Mouse (Mus musculus) hindbrain, embryonic 16.5 days (tissue): ENCODE data around the gene Slc15a1. TPM values are rescaled to one million over a fixed set of nuclear protein-coding genes. Genes with fewer than 3 reads are reported as not detected.

ENCODE experiments used
- ATAC-seq: fragments of 200-750 bp; cut with Nextera tagmentation; 2 replicates; pipeline ENCODE4 v1.8.0; 2017; ENCODE audit warnings: moderate TSS enrichment, moderate library complexity
- H3K27ac ChIP-seq: fragments of 300-500 bp; sonication (generic); 2 replicates; pipeline ENCODE4 v1.5.1; 2014; ENCODE audit warnings: low read depth, mild to moderate bottlenecking, control low read depth, low read length, moderate library complexity
- H3K27me3 ChIP-seq: fragments of 300-500 bp; sonication (generic); replicated peaks from 2 replicates; pipeline ENCODE4 v1.6.1; 2014; ENCODE audit warnings: low read length; ENCODE audit not compliant: control insufficient read depth, insufficient read depth
- H3K36me3 ChIP-seq: fragments of 300-500 bp; sonication (generic); 2 replicates; pipeline ENCODE4 v1.6.1; 2014; ENCODE audit warnings: mild to moderate bottlenecking, low read length, moderate library complexity, mixed read lengths; ENCODE audit not compliant: control insufficient read depth, insufficient read depth
- H3K4me1 ChIP-seq: fragments of 300-500 bp; sonication (generic); 2 replicates; pipeline ENCODE4 v1.6.1; 2014; ENCODE audit warnings: low read depth, low read length; ENCODE audit not compliant: control insufficient read depth, insufficient read depth
- H3K4me2 ChIP-seq: fragments of 300-500 bp; sonication (generic); 2 replicates; pipeline ENCODE4 v1.6.1; 2014; ENCODE audit warnings: mild to moderate bottlenecking, low read length, control low read depth, moderate library complexity
- H3K4me3 ChIP-seq: fragments of 300-500 bp; sonication (generic); 2 replicates; pipeline ENCODE4 v1.5.1; 2014; ENCODE audit warnings: mild to moderate bottlenecking, low read length, control low read depth, moderate library complexity
- H3K9ac ChIP-seq: fragments of 300-500 bp; sonication (generic); 2 replicates; pipeline ENCODE4 v1.6.1; 2014; ENCODE audit warnings: low read depth, mild to moderate bottlenecking, control low read depth, low read length, moderate library complexity
- H3K9me3 ChIP-seq: fragments of 300-500 bp; sonication (generic); 2 replicates; pipeline ENCODE4 v1.6.1; 2014; ENCODE audit warnings: mild to moderate bottlenecking, low read length, moderate library complexity; ENCODE audit not compliant: control insufficient read depth
- WGBS: fragments of 180-500 bp; shearing (Covaris S2); extraction: QIAGEN DNeasy Blood & Tissue Kit; methylation state at CpG from one replicate; pipeline ENCODE4 v1.1.7; 2014; 5-methylcytosine and 5-hydroxymethylcytosine counted together
- polyA plus RNA-seq: library from polyadenylated mRNA; unstranded; fragments of >200 nt; fragmentation: Nextera tagmentation; extraction: Ambion mirVana; gene quantifications from 2 replicates; pipeline ENCODE4 v1.2.1, GENCODE M21; 2015

The Slc15a1 gene
- polyA plus RNA-seq, 1 experiment from 2014 or later: 0.09 TPM

DNA sequence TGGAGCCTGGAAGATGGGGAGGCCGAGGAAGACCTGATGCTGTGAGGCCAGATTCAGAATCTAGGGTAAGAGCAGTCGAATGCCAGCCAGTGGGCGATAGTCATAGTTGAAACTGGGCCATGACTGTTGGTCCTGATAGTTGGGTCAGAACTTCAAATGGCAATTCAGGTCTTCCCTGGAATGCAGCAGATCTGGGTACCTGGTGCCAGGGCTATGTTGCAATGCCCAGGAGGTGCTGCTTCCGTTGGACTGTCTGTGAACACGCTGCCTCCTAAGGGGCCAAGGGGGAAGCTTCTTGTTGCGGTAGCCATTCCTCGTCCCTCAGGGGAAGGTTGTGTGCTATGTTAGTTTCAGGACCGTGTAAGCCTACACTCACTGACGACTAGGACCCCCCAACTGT, 25.8 kb upstream of the Slc15a1 start:
- no peaks in the 10 kb centered on the region for H3K27me3 ChIP-seq
- no peak overlapping the region for H3K9ac ChIP-seq
- no peak for ATAC-seq
- H3K9me3 ChIP-seq: peaks cover 2% of the 10 kb centered on the region; the same call in 1 of the 2 replicates
- H3K4me3 ChIP-seq: no peak overlapping the region
- H3K4me1 ChIP-seq: no peaks in the 10 kb centered on the region
- no peak overlapping the region for H3K4me2 ChIP-seq
- no peaks in the 10 kb centered on the region for H3K36me3 ChIP-seq
- H3K27ac ChIP-seq: no peak overlapping the region
- WGBS: 87% methylated on average over 9 of the region's 9 CpGs

DNA sequence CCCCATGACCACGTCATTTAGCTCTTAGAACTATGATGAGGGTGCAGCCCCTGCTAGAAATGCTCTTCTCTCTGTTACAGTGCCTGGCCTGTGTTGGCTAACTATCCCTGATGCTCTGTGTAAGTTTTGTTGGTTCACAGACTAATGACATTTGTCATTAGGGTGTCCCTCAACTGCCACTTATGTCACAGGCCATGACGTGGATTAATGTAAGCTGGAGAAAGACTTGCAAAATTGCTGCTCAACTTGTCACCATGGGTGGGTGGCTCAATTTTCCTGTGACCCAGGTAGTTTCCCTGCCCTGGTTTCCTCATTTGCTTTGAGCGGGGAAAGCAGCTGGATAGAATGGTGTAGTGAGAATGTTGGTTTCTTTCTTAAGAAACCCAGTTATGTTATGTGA, 22.8 kb upstream of the Slc15a1 start:
- no peaks in the 10 kb centered on the region for H3K4me1 ChIP-seq
- H3K9ac ChIP-seq: no peak overlapping the region
- WGBS: 90% methylated on average over 3 of the region's 3 CpGs
- no peak overlapping the region for H3K4me2 ChIP-seq
- no peak overlapping the region for H3K27ac ChIP-seq
- H3K4me3 ChIP-seq: no peak overlapping the region
- no peak for ATAC-seq
- peaks cover 2% of the 10 kb centered on the region; the same call in 1 of the 2 replicates for H3K9me3 ChIP-seq
- H3K36me3 ChIP-seq: no peaks in the 10 kb centered on the region
- no peaks in the 10 kb centered on the region for H3K27me3 ChIP-seq

DNA sequence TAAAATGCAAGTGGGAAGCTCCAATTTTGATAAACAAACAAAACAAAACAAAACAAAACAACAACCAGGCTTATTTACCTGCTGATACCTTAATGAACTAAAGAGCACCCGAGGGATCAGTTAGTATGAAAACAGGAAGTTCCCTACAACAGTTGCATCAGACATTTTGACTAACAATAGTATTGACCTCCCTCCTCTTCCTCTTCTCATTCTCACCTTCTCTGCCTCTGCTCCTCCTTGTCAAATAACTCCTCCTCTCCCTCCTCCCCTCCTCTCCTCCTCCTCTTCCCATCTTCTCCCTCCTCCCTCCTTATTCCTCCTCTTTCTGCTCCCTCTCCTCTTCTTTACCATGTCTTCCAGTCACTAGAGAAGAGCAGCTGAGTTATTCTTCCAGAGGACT, 22.1 kb upstream of the Slc15a1 start:
- Histone ChIP-seq H3K9me3 (peaks cover 2% of the 10 kb centered on the region; the same call in 1 of the 2 replicates), H3K4me2 (no peak overlapping the region), H3K4me1 (no peaks in the 10 kb centered on the region), H3K36me3 (no peaks in the 10 kb centered on the region), H3K4me3 (no peak overlapping the region), H3K27ac (no peak overlapping the region), H3K9ac (no peak overlapping the region), H3K27me3 (no peaks in the 10 kb centered on the region)
- ATAC-seq: no peak
- 87% methylated on average over 1 of the region's 1 CpGs for WGBS

DNA sequence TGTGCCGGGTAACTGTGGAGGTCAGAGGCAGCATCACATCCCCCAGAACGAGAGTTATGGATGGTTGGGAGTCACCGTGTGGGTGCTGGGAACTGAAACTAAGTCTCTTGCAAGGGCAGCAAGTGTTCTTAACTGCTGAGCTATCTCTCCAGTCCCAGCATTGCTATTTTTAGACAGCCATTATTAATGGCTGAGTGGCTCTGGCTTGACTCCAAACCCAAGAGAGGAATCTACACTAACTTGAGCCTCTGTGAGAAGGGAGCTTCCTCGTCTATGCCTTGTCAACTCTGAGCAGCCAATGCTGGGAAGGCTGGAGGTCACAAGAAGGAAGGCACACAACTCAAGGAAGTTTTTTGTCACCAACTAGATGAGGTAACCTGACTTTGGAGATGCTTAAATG, 16.7 kb upstream of the Slc15a1 start:
- Histone ChIP-seq H3K9me3 (no peaks in the 10 kb centered on the region), H3K27ac (no peak overlapping the region), H3K27me3 (no peaks in the 10 kb centered on the region), H3K4me3 (no peak overlapping the region), H3K9ac (no peak overlapping the region), H3K36me3 (no peaks in the 10 kb centered on the region), H3K4me2 (no peak overlapping the region), H3K4me1 (no peaks in the 10 kb centered on the region)
- ATAC-seq: no peak
- WGBS: 77% methylated on average over 4 of the region's 4 CpGs

DNA sequence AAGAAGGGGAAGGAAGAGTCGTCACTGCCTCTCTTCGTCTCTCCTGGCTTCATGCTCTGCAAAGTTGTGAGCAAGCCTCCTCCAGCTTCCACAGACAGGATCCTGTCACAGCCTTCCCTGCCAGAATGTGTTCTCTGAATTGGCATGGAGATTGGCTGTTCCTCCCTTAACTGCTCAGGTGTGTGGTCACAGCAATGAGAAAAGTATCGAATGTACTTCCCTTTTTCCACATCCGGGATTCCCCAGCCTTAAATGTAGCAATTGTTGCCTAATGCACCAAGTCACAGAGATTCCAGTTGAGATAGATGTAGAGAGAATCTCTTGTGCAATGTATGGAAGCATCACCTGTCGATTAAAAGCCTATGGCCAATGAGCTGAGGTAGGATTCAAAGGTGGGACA, 11.8 kb upstream of the Slc15a1 start:
- H3K9ac ChIP-seq: no peak overlapping the region
- H3K4me3 ChIP-seq: no peak overlapping the region
- 92% methylated on average over 5 of the region's 5 CpGs for WGBS
- H3K4me2 ChIP-seq: no peak overlapping the region
- H3K36me3 ChIP-seq: no peaks in the 10 kb centered on the region
- no peaks in the 10 kb centered on the region for H3K27me3 ChIP-seq
- H3K27ac ChIP-seq: no peak overlapping the region
- no peak for ATAC-seq
- H3K4me1 ChIP-seq: no peaks in the 10 kb centered on the region
- no peaks in the 10 kb centered on the region for H3K9me3 ChIP-seq

DNA sequence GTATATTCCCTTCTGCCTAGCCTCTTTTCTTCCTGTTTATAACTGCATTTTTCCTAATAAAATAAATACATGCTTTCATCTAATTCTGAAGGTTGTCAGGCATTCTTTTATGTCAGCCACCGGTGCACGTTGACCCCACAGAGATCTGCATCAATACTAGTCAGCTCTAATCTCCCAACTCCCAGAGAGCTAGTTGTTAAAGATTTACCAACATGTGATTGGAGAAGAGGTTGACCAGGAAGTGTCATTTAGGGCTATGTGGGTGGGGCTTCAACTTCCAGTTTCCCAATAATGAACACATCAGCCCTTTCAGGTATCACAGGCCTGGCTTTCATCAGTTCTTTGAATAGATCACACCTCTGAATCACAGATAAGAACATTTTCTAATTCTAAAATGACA, 3.9 kb upstream of the Slc15a1 start:
- H3K9ac ChIP-seq: no peak overlapping the region
- no peaks in the 10 kb centered on the region for H3K36me3 ChIP-seq
- no peaks in the 10 kb centered on the region for H3K4me1 ChIP-seq
- no peaks in the 10 kb centered on the region for H3K9me3 ChIP-seq
- peaks cover 21% of the 10 kb centered on the region for H3K27me3 ChIP-seq
- H3K4me2 ChIP-seq: no peak overlapping the region
- no peak overlapping the region for H3K27ac ChIP-seq
- 68% methylated on average over 2 of the region's 2 CpGs for WGBS
- no peak for ATAC-seq
- no peak overlapping the region for H3K4me3 ChIP-seq

DNA sequence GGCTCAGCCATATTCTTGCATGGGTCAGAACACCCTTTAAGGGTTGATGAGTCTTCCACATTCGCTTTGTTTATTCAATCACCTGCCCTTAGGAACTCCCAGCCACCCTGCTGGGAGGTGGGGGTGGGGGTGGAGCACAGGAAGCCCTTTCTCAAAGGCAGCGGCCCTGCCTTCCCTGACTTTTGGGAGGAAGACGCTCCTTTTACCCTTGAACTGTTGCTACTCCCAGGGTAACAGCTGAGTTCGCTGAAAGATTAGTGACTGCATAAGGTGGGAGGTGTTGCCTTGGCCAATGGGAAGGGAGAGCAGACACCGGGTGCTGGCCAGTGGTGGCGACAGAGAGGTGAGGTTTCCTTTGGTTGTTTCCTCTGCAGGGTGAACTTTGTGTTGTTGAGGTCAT, 1.3 kb upstream of the Slc15a1 start:
- ATAC-seq: no peak
- 16% methylated on average over 6 of the region's 6 CpGs for WGBS

DNA sequence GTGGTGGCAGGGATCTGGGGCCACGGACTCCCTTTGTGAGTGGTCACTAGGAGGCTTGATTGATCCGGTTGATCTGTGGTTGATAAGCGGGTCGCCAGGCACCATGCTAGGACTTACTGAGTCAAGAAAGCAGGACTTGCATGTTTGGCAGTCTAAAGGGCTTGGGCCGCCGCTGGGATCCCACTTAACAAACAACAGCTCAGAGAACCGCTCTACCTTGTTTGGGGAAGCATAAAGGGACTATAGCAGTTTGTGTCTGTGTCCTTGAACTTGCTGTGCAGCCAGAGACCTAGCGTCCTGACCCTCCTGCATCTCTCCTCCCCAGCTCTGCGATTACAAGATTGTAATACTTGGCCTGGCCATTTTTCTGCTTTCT, 421 bp upstream of the Slc15a1 start:
- no peak overlapping the region for H3K9ac ChIP-seq
- H3K4me2 ChIP-seq: no peak overlapping the region
- 29% methylated on average over 9 of the region's 9 CpGs for WGBS
- no peak for ATAC-seq
- H3K36me3 ChIP-seq: no peaks in the 10 kb centered on the region
- H3K27me3 ChIP-seq: peaks cover 22% of the 10 kb centered on the region
- H3K9me3 ChIP-seq: no peaks in the 10 kb centered on the region
- H3K4me1 ChIP-seq: no peaks in the 10 kb centered on the region
- H3K27ac ChIP-seq: no peak overlapping the region
- H3K4me3 ChIP-seq: no peak overlapping the region

More for the DNA sequence above, 1.3 kb upstream of the Slc15a1 start:
- H3K4me2 ChIP-seq: no peak overlapping the region
- H3K27ac ChIP-seq: no peak overlapping the region
- H3K9me3 ChIP-seq: no peaks in the 10 kb centered on the region
- no peak overlapping the region for H3K4me3 ChIP-seq
- peaks cover 22% of the 10 kb centered on the region for H3K27me3 ChIP-seq
- H3K4me1 ChIP-seq: no peaks in the 10 kb centered on the region
- no peaks in the 10 kb centered on the region for H3K36me3 ChIP-seq
- H3K9ac ChIP-seq: no peak overlapping the region

DNA sequence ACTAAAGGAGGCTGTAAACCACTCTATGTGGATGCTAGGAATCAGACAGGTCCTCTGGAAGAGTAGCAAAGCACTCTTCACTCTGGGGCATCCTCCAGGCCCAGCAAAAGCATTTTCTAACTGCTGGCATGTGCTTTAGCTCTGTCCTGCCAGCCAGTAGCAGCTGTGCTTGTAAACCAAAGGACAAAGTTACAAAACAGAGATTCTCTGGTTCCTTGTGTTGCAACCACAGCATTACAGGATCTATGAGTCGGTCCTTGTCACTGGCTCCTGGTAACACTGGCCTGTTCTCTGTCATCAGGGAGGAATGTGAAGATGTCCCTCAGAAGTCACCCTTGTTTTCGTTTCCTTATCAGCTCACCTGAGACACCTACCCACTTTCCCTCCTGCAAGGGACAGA, 4.5 kb downstream of the Slc15a1 start:
- 78% methylated on average over 2 of the region's 2 CpGs for WGBS
- H3K27ac ChIP-seq: no peak overlapping the region

DNA sequence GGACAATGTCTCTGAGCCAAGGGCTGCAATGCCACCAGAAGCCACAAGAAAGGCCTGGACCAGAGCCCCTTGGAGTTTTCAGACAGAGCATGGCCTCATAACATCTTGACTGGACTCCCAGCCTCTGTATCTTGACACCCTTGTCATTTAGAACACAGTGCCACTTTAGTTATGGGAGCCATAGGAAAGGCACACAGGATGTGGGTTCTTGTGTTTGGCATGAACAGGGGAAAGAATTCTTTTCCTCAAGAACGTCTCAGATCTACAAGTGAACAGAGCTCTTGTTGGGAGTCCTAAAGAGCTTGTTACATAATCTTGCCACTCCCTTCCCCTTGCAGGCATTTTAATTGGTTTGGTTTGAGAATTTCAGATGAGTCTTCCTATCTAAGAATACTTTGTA, 5.3 kb downstream of the Slc15a1 start:
- no peak overlapping the region for H3K4me3 ChIP-seq
- H3K27me3 ChIP-seq: peaks cover 8% of the 10 kb centered on the region
- no peaks in the 10 kb centered on the region for H3K36me3 ChIP-seq
- no peaks in the 10 kb centered on the region for H3K4me1 ChIP-seq
- WGBS: 64% methylated on average over 1 of the region's 1 CpGs
- H3K4me2 ChIP-seq: no peak overlapping the region
- H3K9me3 ChIP-seq: no peaks in the 10 kb centered on the region
- H3K9ac ChIP-seq: no peak overlapping the region
- H3K27ac ChIP-seq: no peak overlapping the region
- ATAC-seq: no peak

More for the DNA sequence above, 4.5 kb downstream of the Slc15a1 start:
- peaks cover 14% of the 10 kb centered on the region for H3K27me3 ChIP-seq
- H3K36me3 ChIP-seq: no peaks in the 10 kb centered on the region
- no peak overlapping the region for H3K9ac ChIP-seq
- ATAC-seq: no peak
- H3K4me2 ChIP-seq: no peak overlapping the region
- no peaks in the 10 kb centered on the region for H3K4me1 ChIP-seq
- no peak overlapping the region for H3K4me3 ChIP-seq
- H3K9me3 ChIP-seq: no peaks in the 10 kb centered on the region
